Mouse (Mus musculus) gastrocnemius, postnatal 36 days (tissue): Measurements from ENCODE around the gene Eef1akmt4. TPM values are rescaled to one million over a fixed set of nuclear protein-coding genes. Genes with fewer than 3 reads are reported as not detected.
"Not testable (repeated sequence)": the region's sequence is repeated elsewhere in the genome, so short reads cannot be mapped to it uniquely, and the experiment has no call there.

Experiments used
- DNase-seq, 2 experiments: peaks; one replicate each; pipeline ENCODE4 v3.0.0; 2022
- intact Hi-C: fragments of 180-260 bp; cut with DNase I; formaldehyde crosslinking; loops from one replicate; pipeline ENCODE4 v1.15.1; 2025
- microRNA-seq, 2 experiments: library from miRNA; unstranded; fragments of <30 nt; microRNA quantifications; one replicate each; pipeline ENCODE4 v1.2.0; 2021
- total RNA-seq, 2 experiments: library from RNA; stranded (reverse); gene quantifications; 2 replicates each; pipeline ENCODE4 v1.2.3; 2021

Gene Eef1akmt4
- total RNA-seq, 2 experiments from 2014 or later, result 3.7 to 5.5 TPM

GRCm38 (mm10) chr16:20621991-20622685 is 10.7 kb downstream of the Eef1akmt4 start:
- intact Hi-C loops, result no loop called here
- peak in 1 of 2 experiments; percentile 55 for DNase-seq

- DNase-seq, result no peak
- intact Hi-C loops, result no loop called here
Observed at GRCm38 (mm10) chr16:20623211-20623610, 11.8 kb downstream of the Eef1akmt4 start.

DNA sequence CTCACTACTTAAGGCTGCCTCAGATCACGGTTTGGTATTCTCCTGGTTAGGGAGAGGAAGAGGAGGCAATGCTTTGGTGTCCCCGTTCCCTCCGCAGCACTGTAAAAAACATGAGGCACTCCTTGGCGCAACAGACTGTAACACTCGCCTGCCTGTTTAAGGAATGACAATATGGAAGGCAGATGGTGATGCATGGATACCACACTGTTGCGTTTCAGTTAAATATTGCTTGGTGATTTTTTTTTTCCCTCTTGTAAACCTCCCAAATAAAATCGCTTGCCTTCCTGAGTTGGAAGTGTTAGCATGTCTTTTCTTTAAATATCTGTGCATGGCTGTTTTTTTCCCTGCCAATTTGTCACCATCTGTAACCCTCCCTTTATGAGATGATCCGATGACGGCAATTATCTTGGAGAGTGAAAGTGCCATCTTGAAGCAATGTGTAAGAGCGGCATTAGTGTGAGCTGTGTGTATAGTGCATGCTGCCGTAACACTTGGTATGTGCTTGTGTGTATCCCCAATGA is 17.5 kb downstream of the Eef1akmt4 start:
- intact Hi-C loops, result no loop called here
- DNase-seq, result no peak

- DNase-seq, result no peak
- intact Hi-C loops, result no loop called here
Observed at GRCm38 (mm10) chr16:20629731-20630634, 18.6 kb downstream of the Eef1akmt4 start, which contains the start of gene Ece2. TSS of gene Ece2 (plus strand) at chr16:20629828.

DNA sequence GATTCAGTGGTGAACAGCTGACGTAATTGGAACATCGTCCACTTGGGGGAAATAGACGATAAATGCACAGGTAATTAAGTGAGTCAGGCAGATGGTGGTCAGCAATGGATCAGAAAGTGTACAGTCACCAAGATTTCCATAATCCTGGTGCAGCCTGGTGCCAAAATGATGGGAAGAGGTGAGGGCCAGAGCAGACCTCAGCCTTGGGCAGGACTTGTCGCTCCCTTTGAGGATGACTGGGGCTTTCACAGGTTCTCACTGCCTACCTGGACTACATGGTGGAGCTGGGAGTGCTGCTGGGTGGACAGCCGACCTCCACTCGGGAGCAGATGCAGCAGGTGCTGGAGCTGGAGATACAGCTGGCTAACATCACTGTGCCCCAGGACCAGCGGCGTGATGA is 26.0 kb downstream of the Eef1akmt4 start:
- no peak for DNase-seq
- intact Hi-C loops, result no loop called here

- no peak for DNase-seq
- intact Hi-C loops, result no loop called here
Observed at GRCm38 (mm10) chr16:20638367-20638766, 27.0 kb downstream of the Eef1akmt4 start.

GRCm38 (mm10) chr16:20642161-20642560 is 30.8 kb downstream of the Eef1akmt4 start:
- DNase-seq, result peak; percentile 60 to 68
- intact Hi-C loops, result no loop called here

GRCm38 (mm10) chr16:20643911-20644310 is 32.5 kb downstream of the Eef1akmt4 start:
- no peak for DNase-seq
- intact Hi-C loops, result loop anchor here (1.0 kb wide), 1 partner anchor 135 kb away; no protein-coding TSS in a partner anchor

DNA sequence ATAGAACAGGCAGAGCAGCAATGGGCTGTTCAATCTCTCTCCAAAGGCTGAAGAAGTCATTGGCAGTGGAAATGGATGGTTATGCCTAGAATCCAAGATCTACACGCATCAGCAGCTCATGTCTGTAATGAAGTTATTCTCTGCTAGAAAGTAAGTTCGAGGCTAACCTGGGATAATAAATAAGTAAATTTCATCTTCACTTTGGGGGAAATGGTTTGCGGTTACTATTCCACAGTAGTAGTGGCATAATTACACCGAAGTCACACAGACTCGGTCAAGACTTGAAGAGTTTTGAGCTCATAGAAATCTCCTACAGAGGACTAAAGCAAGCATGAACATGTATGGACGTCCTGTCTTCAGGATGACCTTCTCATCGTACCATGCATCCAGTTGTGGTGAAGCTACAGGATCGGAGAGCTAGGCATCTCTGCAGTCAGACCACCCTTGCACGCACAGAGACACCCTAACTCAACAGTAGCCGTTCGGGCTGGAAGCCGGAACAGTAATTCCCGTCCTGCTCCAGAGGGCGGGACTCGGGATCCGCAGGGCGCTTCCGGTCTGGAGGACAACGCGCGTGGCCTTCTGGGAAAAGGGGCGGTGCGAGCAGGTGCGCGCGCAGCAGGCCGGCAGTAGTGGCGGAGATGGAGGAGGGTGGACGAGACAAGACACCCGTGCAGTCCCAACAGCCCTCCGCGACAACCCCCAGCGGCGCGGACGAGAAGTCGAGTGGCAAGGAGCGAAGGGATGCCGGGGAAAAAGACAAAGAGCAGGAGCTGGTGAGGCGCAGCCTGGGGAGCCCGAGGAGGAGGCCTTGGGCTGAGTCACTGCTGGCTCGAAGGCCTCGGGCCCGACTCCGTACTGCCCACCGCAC is 39.9 kb downstream of the Eef1akmt4 start, which contains the start of gene Psmd2:
TSS of gene Psmd2 (plus strand) at position 577 of the 871 bp plus-strand sequence.
- intact Hi-C loops, result no loop called here
- DNase-seq, result peak; percentile 95

DNA sequence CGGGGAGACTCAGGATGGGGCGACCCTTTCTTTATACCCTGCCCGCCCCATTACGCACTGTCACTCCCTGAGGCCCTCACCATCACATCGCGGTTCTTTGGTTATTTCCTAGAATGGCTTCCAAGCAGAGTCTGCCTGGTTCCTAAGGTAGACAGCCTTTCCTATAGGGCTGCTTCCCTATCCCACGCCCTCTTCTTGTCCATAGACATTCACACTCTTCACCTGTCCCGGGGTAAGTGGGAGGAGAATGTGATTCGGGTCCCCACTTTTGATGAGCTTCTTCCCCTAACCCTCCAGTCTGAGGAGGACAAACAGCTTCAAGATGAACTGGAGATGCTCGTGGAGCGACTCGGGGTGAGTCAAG is 40.5 kb downstream of the Eef1akmt4 start:
- intact Hi-C loops, result no loop called here
- no peak for DNase-seq

GRCm38 (mm10) chr16:20653315-20653714 is 41.9 kb downstream of the Eef1akmt4 start:
- intact Hi-C loops, result no loop called here
- DNase-seq, result no peak

GRCm38 (mm10) chr16:20657661-20658060 is 46.3 kb downstream of the Eef1akmt4 start:
- DNase-seq, result no peak
- intact Hi-C loops, result no loop called here

- intact Hi-C loops, DNase-seq: not testable (repeated sequence)
Observed at GRCm38 (mm10) chr16:20668013-20668412, 56.6 kb downstream of the Eef1akmt4 start, which contains the start of gene Eif4g1. TSS of gene Eif4g1 (plus strand) at chr16:20668313.

Small RNA genes within 50 kb of the gene (microRNA-seq; reads per million reads assigned to microRNA genes)
- 1.4 to 1.5 reads per million in 2 experiments for gene Mir1224

Other genes starting within 250 kb of the Eef1akmt4 start
- gene Abcc5, start 185.2 kb upstream of the Eef1akmt4 start, total RNA-seq, result 10 to 100 TPM; 60.7 to 61.2 TPM
- gene Eif2b5, start 112.8 kb upstream of the Eef1akmt4 start, total RNA-seq, result 10 to 100 TPM; 44.2 to 56.1 TPM
- 10 to 100 TPM; 27.8 to 28.8 TPM for gene Dvl3, start 94.6 kb upstream of the Eef1akmt4 start, total RNA-seq
- 100 to 1,000 TPM; 133 to 135 TPM for gene Ap2m1, start 76.1 kb upstream of the Eef1akmt4 start, total RNA-seq
- 10 to 100 TPM; 51.0 to 69.7 TPM for gene Abcf3, start 63.0 kb upstream of the Eef1akmt4 start, total RNA-seq
- gene Vwa5b2, start 22.1 kb upstream of the Eef1akmt4 start, total RNA-seq, result not detected
- not detected for gene Gm49333, start within 50 bp of the Eef1akmt4 start, total RNA-seq
- gene Alg3, start 142 bp downstream of the Eef1akmt4 start, total RNA-seq, result 10 to 100 TPM; 12.7 to 15.8 TPM
- 1 to 10 TPM; 1.0 to 1.3 TPM for gene Camk2n2, start 9.7 kb downstream of the Eef1akmt4 start, total RNA-seq
- under 1 TPM; 0.30 to 0.41 TPM for gene Ece2, start 18.2 kb downstream of the Eef1akmt4 start, total RNA-seq
- gene Psmd2, start 40.1 kb downstream of the Eef1akmt4 start, total RNA-seq, result 100 to 1,000 TPM; 189 to 197 TPM
- 100 to 1,000 TPM; 395 to 402 TPM for gene Eif4g1, start 56.7 kb downstream of the Eef1akmt4 start, total RNA-seq
- 10 to 100 TPM; 50.1 to 79.3 TPM for gene Fam131a, start 81.6 kb downstream of the Eef1akmt4 start, total RNA-seq
- gene Polr2h, start 106.1 kb downstream of the Eef1akmt4 start, total RNA-seq, result 1 to 10 TPM; 7.7 to 9.3 TPM
- gene Clcn2, start 106.2 kb downstream of the Eef1akmt4 start, total RNA-seq, result 1 to 10 TPM in 1 of 2 experiments, under 1 TPM in 1; 0.99 to 1.0 TPM
- 1 to 10 TPM; 2.3 to 3.0 TPM for gene Chrd, start 121.5 kb downstream of the Eef1akmt4 start, total RNA-seq
- gene Thpo, start 122.9 kb downstream of the Eef1akmt4 start, total RNA-seq, result 1 to 10 TPM; 3.6 to 4.0 TPM